Mouse (Mus musculus): ENCODE data around the gene Myo9b.

Gene Myo9b

GRCm38 (mm10) chr8:71408231-71408630 is 135.7 kb downstream of the Myo9b start:
- no peak for DNase-seq (ENCODE audit: low read depth, low spot score)
